Mouse (Mus musculus) embryonic fibroblast, embryonic 13.5 days (primary cell): ENCODE results near the gene Cul7. TPM values are rescaled to one million over a fixed set of nuclear protein-coding genes. Genes with fewer than 3 reads are reported as not detected.

Experiments used
- H3K27ac ChIP-seq: 2 replicates; pipeline ENCODE4 v1.5.1; 2012; ENCODE audit warnings: low read length, control low read depth, inconsistent platforms; ENCODE audit not compliant: insufficient read depth
- H3K4me1 ChIP-seq: 2 replicates; pipeline ENCODE4 v1.6.1; 2011; ENCODE audit warnings: low read length; ENCODE audit not compliant: control insufficient read depth, insufficient read depth
- H3K4me3 ChIP-seq: 2 replicates; pipeline ENCODE4 v1.5.1; 2011; ENCODE audit warnings: mild to moderate bottlenecking, control low read depth, low read length; ENCODE audit not compliant: insufficient read depth
- CTCF ChIP-seq: IDR thresholded peaks from 2 replicates; pipeline ENCODE4 v1.5.1; 2011; ENCODE audit warnings: mild to moderate bottlenecking, control low read depth, low read length, moderate library complexity, borderline replicate concordance; ENCODE audit not compliant: insufficient read depth
- POLR2A ChIP-seq: IDR thresholded peaks from 2 replicates; pipeline ENCODE4 v1.6.1; 2011; ENCODE audit warnings: low read depth, mild to moderate bottlenecking, control low read depth, low read length, moderate library complexity
- polyA plus RNA-seq: library from polyadenylated mRNA; stranded (reverse); fragments of >200 nt; gene quantifications from 2 replicates; pipeline ENCODE4 v1.2.4, GENCODE M21; 2011; ENCODE audit warnings: low read depth; ENCODE audit not compliant: missing spikeins, insufficient read length

Gene Cul7
- polyA plus RNA-seq, 1 experiment, result 63.6 TPM

- TF ChIP-seq POLR2A (no peak), CTCF (no peak)
- peak overlapping the region; percentile 58 for H3K4me3 ChIP-seq
- H3K27ac ChIP-seq, result no peak overlapping the region
Measured at GRCm38 (mm10) chr17:46681466-46682118, 31.5 kb downstream of the Cul7 start.

DNA sequence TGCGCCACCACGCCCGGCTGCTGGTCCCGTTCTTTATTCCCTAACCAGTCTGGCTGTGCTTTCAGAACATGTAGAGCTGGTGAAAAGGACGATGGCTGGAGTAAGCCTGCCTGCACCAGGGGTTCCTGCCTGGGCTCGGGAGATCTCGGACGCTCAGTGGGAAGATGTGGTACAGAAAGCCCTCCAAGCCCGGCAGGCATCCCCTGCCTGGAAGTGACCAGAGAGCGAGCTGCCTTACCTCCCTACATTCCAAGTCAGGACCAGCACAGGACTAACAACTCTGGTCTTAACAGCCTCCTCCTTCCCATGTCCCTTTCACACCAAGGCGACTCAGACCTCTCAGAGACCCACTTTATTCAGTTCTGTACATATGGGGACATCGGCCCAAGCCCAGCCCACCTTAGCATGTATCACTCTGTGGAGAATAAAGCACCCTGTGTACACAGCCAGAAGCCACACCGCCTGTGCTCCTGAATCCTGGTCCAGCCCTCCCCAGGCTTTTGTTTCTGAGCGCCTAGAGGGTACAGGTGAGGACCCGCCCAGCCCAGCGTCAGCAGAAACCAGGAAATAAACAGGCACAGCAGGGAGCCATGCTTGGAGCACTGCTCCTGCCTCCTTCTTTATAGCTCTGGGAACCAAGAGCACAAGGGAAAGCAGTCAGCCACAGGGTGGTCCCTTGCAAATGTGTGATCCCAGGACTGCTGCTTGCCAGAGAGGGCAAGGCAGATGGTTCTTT, 32.7 kb downstream of the Cul7 start:
- no peak overlapping the region for H3K4me3 ChIP-seq
- TF ChIP-seq CTCF, result no peak
- no peak for TF ChIP-seq POLR2A
- H3K4me1 ChIP-seq, result no peaks in the 10 kb centered on the region
- H3K27ac ChIP-seq, result no peak overlapping the region

More at GRCm38 (mm10) chr17:46681466-46682118, 31.5 kb downstream of the Cul7 start:
- H3K4me1 ChIP-seq, result no peaks in the 10 kb centered on the region

DNA sequence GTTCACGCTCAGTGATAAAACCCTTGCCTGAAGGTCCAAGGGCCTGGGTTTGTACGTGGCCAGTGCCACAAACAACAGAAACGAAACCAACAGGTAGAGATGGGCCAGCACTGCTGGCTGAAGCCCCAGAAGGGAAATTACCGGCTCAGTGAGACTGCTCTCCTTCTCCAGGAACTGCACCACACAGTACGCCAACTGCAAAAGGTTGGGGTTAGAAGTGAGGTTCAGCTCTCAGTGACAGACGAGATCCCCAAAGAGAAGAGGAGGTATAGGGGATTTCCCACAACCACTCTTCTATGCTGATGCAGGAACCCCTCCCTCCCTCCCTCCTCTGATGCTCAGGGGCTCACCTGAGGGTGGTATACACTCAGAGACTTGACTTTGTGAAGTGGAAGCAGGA, 35.8 kb downstream of the Cul7 start:
- no peak overlapping the region for H3K4me3 ChIP-seq
- H3K27ac ChIP-seq, result no peak overlapping the region
- TF ChIP-seq CTCF (no peak), POLR2A (no peak)

GRCm38 (mm10) chr17:46690665-46691064, 40.5 kb downstream of the Cul7 start:
- H3K4me1 ChIP-seq, result no peaks in the 10 kb centered on the region

More for the DNA sequence above, 35.8 kb downstream of the Cul7 start:
- no peaks in the 10 kb centered on the region for H3K4me1 ChIP-seq

DNA sequence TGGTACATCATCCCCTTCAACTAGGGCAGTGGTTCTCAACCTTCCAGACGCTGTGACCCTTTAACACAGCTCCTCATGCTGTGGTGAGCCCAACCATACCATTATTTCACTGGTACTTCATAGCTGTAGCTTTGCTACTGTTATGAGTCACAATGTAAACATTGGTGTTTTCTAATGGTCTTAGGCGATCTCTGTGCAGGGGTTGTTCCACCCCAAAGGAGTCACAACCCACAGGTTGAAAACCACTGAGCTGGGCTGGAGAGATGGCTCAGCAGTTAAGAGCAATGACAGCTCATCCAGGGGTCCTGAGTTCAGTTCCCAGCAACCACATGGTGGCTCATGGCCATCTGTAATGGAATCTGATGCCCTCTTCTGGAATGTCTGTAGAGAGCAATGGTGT, 41.3 kb downstream of the Cul7 start:
- Histone ChIP-seq H3K4me3 (no peak overlapping the region), H3K27ac (no peak overlapping the region), H3K4me1 (no peaks in the 10 kb centered on the region)
- TF ChIP-seq POLR2A (no peak), CTCF (no peak)

More at GRCm38 (mm10) chr17:46690665-46691064, 40.5 kb downstream of the Cul7 start:
- no peak for TF ChIP-seq POLR2A
- TF ChIP-seq CTCF, result no peak
- H3K4me3 ChIP-seq, result no peak overlapping the region
- H3K27ac ChIP-seq, result no peak overlapping the region

DNA sequence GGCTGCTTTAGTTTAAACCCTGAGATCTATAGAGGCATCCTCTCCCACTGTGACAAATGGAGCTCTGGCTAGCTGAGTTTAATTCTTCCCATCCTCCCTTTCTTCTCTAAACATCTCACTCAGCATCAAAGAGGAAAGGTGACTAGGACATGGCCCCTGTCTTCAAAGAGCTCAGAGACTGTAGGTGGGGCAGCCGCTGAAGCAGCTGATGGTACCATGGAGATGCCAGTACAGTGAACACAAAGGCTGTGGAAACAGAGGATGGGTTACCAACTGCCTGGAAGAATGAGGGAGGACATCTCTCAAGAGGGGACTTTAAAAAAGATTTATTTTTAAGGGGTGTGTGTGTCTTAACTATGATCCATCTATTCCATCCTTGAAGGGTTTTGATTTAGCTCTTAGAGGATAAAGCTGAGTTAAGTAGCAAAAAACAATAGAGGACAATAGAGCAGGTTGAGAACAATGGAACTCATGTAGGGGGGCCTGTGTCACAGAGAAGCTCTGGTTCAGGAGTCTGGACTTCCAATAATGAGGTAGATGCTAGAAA, 44.5 kb downstream of the Cul7 start:
- H3K4me3 ChIP-seq, result no peak overlapping the region
- peaks cover 9% of the 10 kb centered on the region for H3K4me1 ChIP-seq
- TF ChIP-seq POLR2A, result no peak
- TF ChIP-seq CTCF, result no peak
- no peak overlapping the region for H3K27ac ChIP-seq

GRCm38 (mm10) chr17:46698515-46698914, 48.4 kb downstream of the Cul7 start:
- H3K4me3 ChIP-seq, result no peak overlapping the region
- H3K4me1 ChIP-seq, result peaks cover 11% of the 10 kb centered on the region
- H3K27ac ChIP-seq, result no peak overlapping the region
- no peak for TF ChIP-seq POLR2A
- no peak for TF ChIP-seq CTCF

- H3K4me3 ChIP-seq, result no peak overlapping the region
- H3K4me1 ChIP-seq, result peaks cover 11% of the 10 kb centered on the region
- H3K27ac ChIP-seq, result no peak overlapping the region
- TF ChIP-seq POLR2A, result no peak
- TF ChIP-seq CTCF, result no peak
Measured at GRCm38 (mm10) chr17:46699245-46699644, 49.1 kb downstream of the Cul7 start.

DNA sequence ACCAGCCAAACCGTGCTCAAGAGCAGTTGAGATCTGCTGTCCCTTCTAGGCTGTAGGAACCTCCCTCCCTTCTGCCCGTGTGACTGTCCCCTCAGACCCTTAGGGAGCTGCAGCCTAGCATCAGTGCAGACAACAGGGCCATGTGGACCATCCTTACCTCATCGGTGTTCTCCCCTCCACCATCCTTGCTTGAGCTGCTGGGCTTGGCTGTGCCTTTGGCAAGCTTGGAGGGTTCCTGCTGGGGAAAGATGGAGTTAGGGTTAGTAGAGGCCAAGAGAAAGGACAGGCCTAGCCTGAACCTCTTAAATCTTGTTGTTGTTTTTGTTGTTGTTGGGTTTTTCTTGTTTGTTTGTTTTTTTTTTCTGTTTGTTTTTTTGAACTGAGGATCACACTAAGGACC, 49.8 kb downstream of the Cul7 start:
- TF ChIP-seq CTCF, result no peak
- TF ChIP-seq POLR2A, result no peak
- no peak overlapping the region for H3K27ac ChIP-seq
- no peak overlapping the region for H3K4me3 ChIP-seq
- H3K4me1 ChIP-seq, result peaks cover 11% of the 10 kb centered on the region

DNA sequence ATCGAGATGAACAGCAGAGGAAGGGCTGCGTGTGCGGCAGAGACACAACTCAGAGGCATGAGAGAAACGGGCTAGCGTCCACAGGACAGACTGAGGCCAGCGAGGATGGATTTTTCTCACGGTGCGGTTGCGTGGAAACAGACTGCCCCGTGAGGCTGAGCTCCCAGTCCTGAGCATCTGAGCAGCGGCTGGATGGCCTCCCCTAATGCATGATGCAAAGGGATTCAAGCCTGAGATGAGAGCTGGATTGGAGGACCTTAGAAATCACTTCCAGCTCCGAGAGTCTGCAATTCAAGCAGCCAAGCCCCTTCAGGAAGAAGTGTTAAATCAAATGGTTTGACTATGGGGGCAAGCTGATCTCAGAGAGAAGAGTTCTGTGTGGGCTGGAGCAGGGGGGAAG, 51.4 kb downstream of the Cul7 start:
- H3K4me1 ChIP-seq, result peaks cover 11% of the 10 kb centered on the region
- TF ChIP-seq POLR2A, result no peak
- TF ChIP-seq CTCF, result no peak
- no peak overlapping the region for H3K27ac ChIP-seq
- H3K4me3 ChIP-seq, result no peak overlapping the region
